Comparison of ENCODE assay signal across 21 mouse cellular contexts in genomic region chr6:124676171-124676570, GRCm38 (mm10). TPM values are rescaled to one million over a fixed set of nuclear protein-coding genes. Genes with fewer than 3 reads are reported as not detected.
"Had no signal": no experiment of that assay in that cellular context is flagged by ENCODE, and none has a peak within 500 bp of the region (broad histone marks: within the 10 kb centered on the region; RNA-seq: fewer than 3 reads in every experiment).

No protein-coding gene starts in this region.

- H3K9me3 ChIP-seq: liver, embryonic 15.5 days had no signal

- H3K27me3 ChIP-seq: liver, embryonic 15.5 days had no signal

- ATAC-seq: hindbrain, postnatal 0 days; inflammation-experienced regulatory T-cells, adult 6 months had no signal

- H3K27ac ChIP-seq: hindbrain, postnatal 0 days; kidney, postnatal 0 days; layer of hippocampus, adult 2 months; liver, embryonic 15.5 days; stomach, postnatal 0 days had no signal

- DNase-seq: layer of hippocampus, adult 9-11 months; lung, adult 2 months; lung, postnatal 14 days; lung, postnatal 4 days; midbrain, embryonic 14.5 days; thymus, adult 2 months; thymus, postnatal 14 days; thymus, postnatal 4 days had no signal

- H3K9ac ChIP-seq: liver, embryonic 15.5 days had no signal

- H3K4me3 ChIP-seq: layer of hippocampus, adult 2 months; liver, embryonic 15.5 days had no signal

- H3K4me2 ChIP-seq: liver, embryonic 15.5 days; midbrain, embryonic 11.5 days had no signal

RNA-seq across cellular contexts. Expression of gene C1s2, which starts 40.3 kb away (rescaled TPM):
- total RNA-seq: hindbrain, postnatal 0 days; megakaryocyte progenitor cell, adult 5-6 weeks; megakaryocyte-erythroid progenitor cell, adult 5-6 weeks; midbrain, postnatal 0 days had no signal
- polyA plus RNA-seq: inflammation-experienced regulatory T-cells, adult 6 months; limb, embryonic 11.5 days; liver, embryonic 15.5 days; midbrain, embryonic 11.5 days; neural tube, embryonic 11.5 days; stomach, embryonic 14.5 days had no signal
